Mouse (Mus musculus) effector memory CD4-positive, alpha-beta T cell, adult 5 months (primary cell): ENCODE data around the gene Olfr320. TPM values are rescaled to one million over a fixed set of nuclear protein-coding genes. Genes with fewer than 3 reads are reported as not detected.

ENCODE experiments used
- polyA plus RNA-seq: library from polyadenylated mRNA; unstranded; fragments of 100-300 nt; shearing (Covaris generic); gene quantifications from one replicate; pipeline ENCODE4 v1.2.1, GENCODE M21; 2017

Gene Olfr320
- polyA plus RNA-seq: not detected

GRCm38 (mm10) chr11:58680799-58681198 lies at the start of gene Olfr320:
Gene Olfr320, plus strand, starts transcription at chr11:58681099.

GRCm38 (mm10) chr11:58640272-58640867 lies 40.5 kb upstream of the Olfr320 start, which contains the start of gene Trim58:
Gene Trim58, plus strand, starts transcription at chr11:58640465.

DNA sequence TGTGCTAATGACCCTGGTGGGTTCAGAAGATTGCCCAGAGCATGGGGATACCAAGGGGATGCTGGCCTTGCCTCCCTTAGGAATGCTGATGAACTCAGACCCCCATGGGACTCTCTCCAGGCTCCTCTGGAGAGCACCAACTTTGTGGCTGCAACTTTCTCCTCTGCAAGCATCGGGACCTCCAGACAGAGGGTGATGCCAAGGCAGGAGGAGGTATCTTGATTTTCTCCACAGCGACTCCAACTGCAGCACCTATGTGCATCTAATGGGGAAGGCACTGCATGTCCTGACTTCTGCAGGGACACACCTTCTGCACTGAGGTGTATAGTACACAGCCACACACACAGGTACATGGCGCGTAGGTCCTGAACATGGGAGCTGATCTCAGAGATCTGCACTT lies 22.3 kb upstream of the Olfr320 start, which contains the start of gene Olfr322:
TSS of gene Olfr322 (plus strand) at position 187 of the 400 bp plus-strand sequence.

DNA sequence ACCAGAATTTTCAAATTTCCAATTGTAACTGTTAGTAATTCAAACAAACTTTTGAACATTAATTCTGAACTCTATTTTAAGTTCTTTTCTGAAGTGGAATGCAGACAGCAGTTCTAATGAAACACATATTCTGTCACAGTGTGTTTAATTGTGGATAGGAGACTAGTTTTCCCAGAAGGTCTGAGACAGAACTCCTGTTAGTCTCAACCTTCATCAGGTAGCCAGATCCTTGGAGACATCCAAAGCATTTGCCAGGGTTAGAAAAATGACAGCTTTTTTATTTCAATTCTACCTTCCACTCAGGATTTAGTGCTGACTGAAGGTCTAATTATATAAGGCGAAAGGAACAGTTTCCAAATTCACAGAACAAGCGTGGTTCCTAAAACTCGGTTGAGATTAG lies 18.0 kb downstream of the Olfr320 start, which contains the start of gene Olfr319:
TSS of gene Olfr319 (plus strand) at position 301 of the 400 bp plus-strand sequence.

DNA sequence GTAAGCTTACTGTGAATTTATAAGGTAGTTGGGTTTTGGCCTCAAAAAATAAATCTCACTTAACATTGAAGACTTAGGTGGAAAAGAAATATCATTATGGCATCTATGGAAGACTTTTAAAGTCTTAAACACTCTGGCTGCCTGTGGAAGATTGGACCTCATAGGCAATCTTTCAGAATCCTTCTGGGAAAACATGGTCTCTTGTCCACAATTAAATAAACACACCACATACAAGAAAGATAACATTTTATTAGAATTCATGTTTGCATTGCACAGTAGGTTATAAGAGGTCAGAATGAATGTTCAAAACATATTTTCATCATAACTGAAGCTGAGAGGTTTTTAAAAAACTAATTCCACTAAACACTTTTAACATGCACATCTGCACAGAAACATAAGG lies 43.0 kb downstream of the Olfr320 start, which contains the start of gene Olfr318:
TSS of gene Olfr318 (minus strand) at position 101 of the 400 bp plus-strand sequence.

Other genes starting within 250 kb of the Olfr320 start
- gene Gm12253, start 248.5 kb upstream of the Olfr320 start, polyA plus RNA-seq: not detected
- not detected for gene Lypd9, start 228.2 kb upstream of the Olfr320 start, polyA plus RNA-seq
- not detected for gene Olfr30, start 218.8 kb upstream of the Olfr320 start, polyA plus RNA-seq
- not detected for gene Olfr332, start 188.5 kb upstream of the Olfr320 start, polyA plus RNA-seq
- not detected for gene Olfr331, start 178.5 kb upstream of the Olfr320 start, polyA plus RNA-seq
- gene Olfr330, start 146.3 kb upstream of the Olfr320 start, polyA plus RNA-seq: 0.41 TPM
- gene Olfr329-ps, start 134.7 kb upstream of the Olfr320 start, polyA plus RNA-seq: not detected
- 0.19 TPM for gene Olfr328, start 125.5 kb upstream of the Olfr320 start, polyA plus RNA-seq
- gene Olfr224, start 110.5 kb upstream of the Olfr320 start, polyA plus RNA-seq: not detected
- not detected for gene Olfr325, start 103.4 kb upstream of the Olfr320 start, polyA plus RNA-seq
- not detected for gene Olfr324, start 86.0 kb upstream of the Olfr320 start, polyA plus RNA-seq
- not detected for gene 2210407C18Rik, start 65.0 kb upstream of the Olfr320 start, polyA plus RNA-seq
- gene Olfr323, start 50.6 kb upstream of the Olfr320 start, polyA plus RNA-seq: not detected
- not detected for gene Trim58, start 40.6 kb upstream of the Olfr320 start, polyA plus RNA-seq
- not detected for gene Olfr322, start 22.3 kb upstream of the Olfr320 start, polyA plus RNA-seq
- gene Olfr319, start 18.1 kb downstream of the Olfr320 start, polyA plus RNA-seq: not detected
- gene Olfr318, start 42.9 kb downstream of the Olfr320 start, polyA plus RNA-seq: not detected
- gene Olfr317, start 58.1 kb downstream of the Olfr320 start, polyA plus RNA-seq: not detected
- not detected for gene Olfr316, start 71.6 kb downstream of the Olfr320 start, polyA plus RNA-seq
- not detected for gene Olfr315, start 92.1 kb downstream of the Olfr320 start, polyA plus RNA-seq
- gene Olfr314, start 101.9 kb downstream of the Olfr320 start, polyA plus RNA-seq: not detected
- gene Fam183b, start 120.9 kb downstream of the Olfr320 start, polyA plus RNA-seq: not detected
- not detected for gene Olfr313, start 133.9 kb downstream of the Olfr320 start, polyA plus RNA-seq
- 0.12 TPM for gene Olfr312, start 148.1 kb downstream of the Olfr320 start, polyA plus RNA-seq
- gene Olfr311, start 158.2 kb downstream of the Olfr320 start, polyA plus RNA-seq: not detected
- gene Gm12258, start 166.1 kb downstream of the Olfr320 start, polyA plus RNA-seq: 1.7 TPM
- gene 2810021J22Rik, start 186.1 kb downstream of the Olfr320 start, polyA plus RNA-seq: 3.0 TPM
- gene Zfp39, start 223.1 kb downstream of the Olfr320 start, polyA plus RNA-seq: 3.0 TPM
- gene Btnl10, start 236.8 kb downstream of the Olfr320 start, polyA plus RNA-seq: not detected